Mouse (Mus musculus) heart, adult 2 months (tissue): ENCODE results near the gene A1cf.

Experiments used
- CTCF ChIP-seq: fragments of 200-600 bp; IDR thresholded peaks from 2 replicates; pipeline ENCODE4 v1.8.1; 2022; ENCODE audit warnings: antibody characterized with exemption, mild to moderate bottlenecking, moderate library complexity
- POLR2A ChIP-seq: fragments of 200-500 bp; IDR thresholded peaks from 2 replicates; pipeline ENCODE4 v1.6.1; 2011; ENCODE audit warnings: mild to moderate bottlenecking, low read depth, low read length, control low read depth; ENCODE audit not compliant: insufficient read depth

GRCm38 (mm10) chr19:31923615-31924352 is 55.2 kb downstream of the A1cf start:
- TF ChIP-seq POLR2A, result no peak
- no peak for TF ChIP-seq CTCF
